ENCODE assay signal across 11 mouse cellular contexts in genomic region chr6:128021931-128022202, GRCm38 (mm10).
A peak's percentile ranks its signal among the peaks of the same experiment; 100 is the strongest.
DNase-seq lines count a peak whose midpoint lies in the region; ATAC-seq and TF ChIP-seq lines count a peak whose summit lies in the region.
"Had no signal": no experiment of that assay in that cellular context is flagged by ENCODE, and none has a peak within 500 bp of the region (broad histone marks: within the 10 kb centered on the region; RNA-seq: fewer than 3 reads in every experiment).

No protein-coding gene starts in this region.

- WGBS in heart, embryonic 13.5 days, result 53% methylated on average over 5 of the region's 5 CpGs
- WGBS in heart, adult 2 months, result 82% methylated on average over 5 of the region's 5 CpGs
- 41% methylated on average over 5 of the region's 5 CpGs for WGBS in embryonic facial prominence, embryonic 14.5 days
- WGBS in hindbrain, embryonic 14.5 days, result 46% methylated on average over 5 of the region's 5 CpGs
- 54% methylated on average over 5 of the region's 5 CpGs for WGBS in midbrain, embryonic 16.5 days
- WGBS in liver, postnatal 0 days (ENCODE audit: insufficient replicate concordance), result 77% methylated on average over 5 of the region's 5 CpGs

- peak overlapping the region; percentile 20 for H3K9ac ChIP-seq in heart, embryonic 13.5 days
- no peak overlapping the region for H3K9ac ChIP-seq in heart, adult 2 months (ENCODE audit: low read depth, low read length)
- H3K9ac ChIP-seq in embryonic facial prominence, embryonic 14.5 days (ENCODE audit: low read depth, low read length), result 0 out of 2 replicates have a peak overlapping the region, but pooled peaks have one; percentile 6
- peak overlapping the region; percentile 28; the same call in 1 of the 2 replicates for H3K9ac ChIP-seq in hindbrain, embryonic 14.5 days
- H3K9ac ChIP-seq in midbrain, embryonic 16.5 days (ENCODE audit: low read depth, low read length), result no peak overlapping the region
- no peak overlapping the region for H3K9ac ChIP-seq in liver, postnatal 0 days (replicated peaks)

- no peak for TF ChIP-seq CTCF in heart, adult 2 months (IDR thresholded peaks at IDR 0.05)
- no peak for TF ChIP-seq CTCF in liver, postnatal 0 days (IDR thresholded peaks at IDR 0.05; ENCODE audit: low read depth)

- peaks cover 22% of the 10 kb centered on the region for H3K36me3 ChIP-seq in heart, embryonic 13.5 days
- no peaks in the 10 kb centered on the region for H3K36me3 ChIP-seq in heart, adult 2 months (ENCODE audit: control insufficient read depth, insufficient read depth, low read length)
- H3K36me3 ChIP-seq in embryonic facial prominence, embryonic 14.5 days (ENCODE audit: control insufficient read depth, insufficient read depth, low read length), result peaks cover 4% of the 10 kb centered on the region; the same call in 1 of the 2 replicates
- H3K36me3 ChIP-seq in hindbrain, embryonic 14.5 days (replicated peaks; ENCODE audit: control insufficient read depth, insufficient read depth), result no peaks in the 10 kb centered on the region
- no peaks in the 10 kb centered on the region for H3K36me3 ChIP-seq in midbrain, embryonic 16.5 days (ENCODE audit: control insufficient read depth, insufficient read depth, low read length)
- H3K36me3 ChIP-seq in liver, postnatal 0 days (replicated peaks; ENCODE audit: insufficient read depth, low read length), result no peaks in the 10 kb centered on the region

- ATAC-seq in heart, embryonic 13.5 days (ENCODE audit: extremely low read depth, insufficient number of reproducible peaks, low FRiP score, low TSS enrichment), result no peak
- ATAC-seq in embryonic facial prominence, embryonic 14.5 days (ENCODE audit: low read depth), result no peak
- peak; percentile 12; the same call in 1 of the 2 replicates for ATAC-seq in hindbrain, embryonic 14.5 days (ENCODE audit: low FRiP score)
- peak; percentile 20; the same call in 1 of the 2 replicates for ATAC-seq in midbrain, embryonic 16.5 days
- ATAC-seq in liver, postnatal 0 days, result no peak

- no peak for TF ChIP-seq EP300 in heart, adult 2 months (IDR thresholded peaks at IDR 0.05; ENCODE audit: insufficient read depth, low read depth, low read length)
- no peak for TF ChIP-seq EP300 in liver, postnatal 0 days (IDR thresholded peaks at IDR 0.05; ENCODE audit: low read depth)

- H3K27me3 ChIP-seq in heart, embryonic 13.5 days (replicated peaks), result no peaks in the 10 kb centered on the region
- no peaks in the 10 kb centered on the region for H3K27me3 ChIP-seq in heart, adult 2 months (ENCODE audit: control insufficient read depth, insufficient read depth, low read length)
- H3K27me3 ChIP-seq in embryonic facial prominence, embryonic 14.5 days (replicated peaks; ENCODE audit: control insufficient read depth, insufficient read depth, low read length), result no peaks in the 10 kb centered on the region
- no peaks in the 10 kb centered on the region for H3K27me3 ChIP-seq in hindbrain, embryonic 14.5 days (ENCODE audit: control insufficient read depth, insufficient read depth, low read length)
- no peaks in the 10 kb centered on the region; the same call in 1 of the 2 replicates for H3K27me3 ChIP-seq in midbrain, embryonic 16.5 days (ENCODE audit: control insufficient read depth, insufficient read depth, low read depth, low read length)
- no peaks in the 10 kb centered on the region for H3K27me3 ChIP-seq in liver, postnatal 0 days (ENCODE audit: insufficient read depth, low read length)

- no peaks in the 10 kb centered on the region; the same call in 1 of the 2 replicates for H3K79me2 ChIP-seq in heart, adult 2 months (replicated peaks; ENCODE audit: control insufficient read depth, insufficient read depth, low read length)

- H3K4me2 ChIP-seq in heart, embryonic 13.5 days, result peak overlapping the region; percentile 28
- H3K4me2 ChIP-seq in embryonic facial prominence, embryonic 14.5 days (ENCODE audit: low read depth, low read length), result no peak overlapping the region
- H3K4me2 ChIP-seq in hindbrain, embryonic 14.5 days (replicated peaks), result no peak overlapping the region
- no peak overlapping the region for H3K4me2 ChIP-seq in midbrain, embryonic 16.5 days (ENCODE audit: low read length)
- no peak overlapping the region for H3K4me2 ChIP-seq in liver, postnatal 0 days (ENCODE audit: low read depth, low read length)

- H3K4me1 ChIP-seq in heart, embryonic 13.5 days, result peaks cover 66% of the 10 kb centered on the region
- peaks cover 2% of the 10 kb centered on the region; the same call in 1 of the 2 replicates for H3K4me1 ChIP-seq in heart, adult 2 months (ENCODE audit: control insufficient read depth, insufficient read depth, low read length)
- peaks cover 50% of the 10 kb centered on the region for H3K4me1 ChIP-seq in embryonic facial prominence, embryonic 14.5 days (ENCODE audit: control insufficient read depth, insufficient read depth, low read length)
- peaks cover 27% of the 10 kb centered on the region for H3K4me1 ChIP-seq in hindbrain, embryonic 14.5 days (replicated peaks; ENCODE audit: control insufficient read depth, insufficient read depth, low read length)
- peaks cover 18% of the 10 kb centered on the region for H3K4me1 ChIP-seq in midbrain, embryonic 16.5 days (ENCODE audit: control insufficient read depth, insufficient read depth, low read length)
- H3K4me1 ChIP-seq in liver, postnatal 0 days (ENCODE audit: insufficient read depth), result no peaks in the 10 kb centered on the region

- H3K27ac ChIP-seq in heart, embryonic 13.5 days (replicated peaks), result peak overlapping the region; percentile 50
- H3K27ac ChIP-seq in heart, adult 2 months, result no peak overlapping the region
- no peak overlapping the region; the same call in 1 of the 2 replicates for H3K27ac ChIP-seq in embryonic facial prominence, embryonic 14.5 days (replicated peaks; ENCODE audit: low read depth, low read length)
- H3K27ac ChIP-seq in hindbrain, embryonic 14.5 days, result no peak overlapping the region
- no peak overlapping the region; the same call in 1 of the 2 replicates for H3K27ac ChIP-seq in midbrain, embryonic 16.5 days (ENCODE audit: low read length)
- no peak overlapping the region for H3K27ac ChIP-seq in liver, postnatal 0 days (ENCODE audit: low read depth)

- no peak for TF ChIP-seq POLR2A in heart, adult 2 months (IDR thresholded peaks at IDR 0.05; ENCODE audit: insufficient read depth, low read depth, low read length)

- H3K9me3 ChIP-seq in heart, embryonic 13.5 days, result no peaks in the 10 kb centered on the region
- H3K9me3 ChIP-seq in embryonic facial prominence, embryonic 14.5 days (ENCODE audit: control insufficient read depth, low read length), result no peaks in the 10 kb centered on the region
- no peaks in the 10 kb centered on the region for H3K9me3 ChIP-seq in hindbrain, embryonic 14.5 days (ENCODE audit: control insufficient read depth, low read length)
- no peaks in the 10 kb centered on the region for H3K9me3 ChIP-seq in midbrain, embryonic 16.5 days (replicated peaks; ENCODE audit: control insufficient read depth, low read length, poor library complexity, severe bottlenecking)
- no peaks in the 10 kb centered on the region for H3K9me3 ChIP-seq in liver, postnatal 0 days (ENCODE audit: low read length)

- no peak overlapping the region for H3K4me3 ChIP-seq in heart, embryonic 13.5 days
- no peak overlapping the region for H3K4me3 ChIP-seq in heart, adult 2 months
- no peak overlapping the region for H3K4me3 ChIP-seq in embryonic facial prominence, embryonic 14.5 days (ENCODE audit: low read depth, low read length)
- H3K4me3 ChIP-seq in hindbrain, embryonic 14.5 days (replicated peaks; ENCODE audit: low read length), result no peak overlapping the region
- no peak overlapping the region for H3K4me3 ChIP-seq in midbrain, embryonic 16.5 days (ENCODE audit: low read depth, low read length)
- no peak overlapping the region for H3K4me3 ChIP-seq in liver, postnatal 0 days (ENCODE audit: low read depth, low read length)

- no peak for DNase-seq in heart, adult 2 months
- DNase-seq in embryonic facial prominence, embryonic 14.5 days (ENCODE audit: low spot score), result no peak
- no peak for DNase-seq in hindbrain, embryonic 14.5 days (ENCODE audit: low spot score)
- no peak for DNase-seq in liver, postnatal 0 days
- DNase-seq in kidney, adult 18-20 months, result no peak
- DNase-seq in left cerebral cortex, adult 18-20 months (ENCODE audit: low spot score in 2 of 2), result no peak
- DNase-seq: adrenal gland, adult 8-10 months; heart, postnatal 14 days; kidney, postnatal 25 days had no signal

- intact Hi-C loops in heart, adult 2 months (cut with DNase I), result no loop called here

Comparison
In these comparisons a context has a peak if more than half of its experiments do, and no peak if none do; other contexts are left out.
1. H3K9ac ChIP-seq: peak in heart, embryonic 13.5 days (single experiment), embryonic facial prominence, embryonic 14.5 days (single experiment) and hindbrain, embryonic 14.5 days (single experiment); none in heart, adult 2 months (single experiment), midbrain, embryonic 16.5 days (single experiment) and liver, postnatal 0 days (single experiment).
2. ATAC-seq: peak in hindbrain, embryonic 14.5 days (single experiment) and midbrain, embryonic 16.5 days (single experiment); none in heart, embryonic 13.5 days (single experiment), embryonic facial prominence, embryonic 14.5 days (single experiment) and liver, postnatal 0 days (single experiment).